Mouse (Mus musculus): Measurements from ENCODE around the gene Cd200r1. TPM values are rescaled to one million over a fixed set of nuclear protein-coding genes. Genes with fewer than 3 reads are reported as not detected.

Cd200r1 gene
- total and polyA plus RNA-seq, 3 experiments = 1.4 to 1.6 TPM; not detected in 1

GRCm38 (mm10) chr16:44779494-44779893, 14.0 kb downstream of the Cd200r1 start:
- Histone ChIP-seq H3K9ac (ENCODE audit: control insufficient read depth, low read depth, low read length, poor library complexity, severe bottlenecking) (peak overlapping the region; percentile 63), H3K4me1 (ENCODE audit: control insufficient read depth in 1 of 2, insufficient read depth in 2 of 2, low read length in 2 of 2) (peaks cover 0 to 3% of the 10 kb centered on the region in 2 experiments; a peak in 1 of 4 replicates), H3K79me2 (ENCODE audit: control insufficient read depth, insufficient read depth, low read length, poor library complexity) (no peaks in the 10 kb centered on the region), H3K27ac (ENCODE audit: control insufficient read depth, low read depth, low read length) (peak overlapping the region; percentile 85), H3K27me3 (ENCODE audit: control insufficient read depth in 1 of 2, insufficient read depth in 2 of 2, low read length in 2 of 2) (no peaks in the 10 kb centered on the region), H3K4me3 (ENCODE audit: control insufficient read depth in 1 of 2, insufficient read depth in 1 of 2, low read depth in 2 of 2, low read length in 2 of 2) (peak overlapping the region; percentile 47 to 52; a peak in 3 of 4 replicates), H3K9me3 (replicated peaks; ENCODE audit: insufficient read depth, low read length) (no peaks in the 10 kb centered on the region), H3K36me3 (ENCODE audit: control insufficient read depth in 1 of 2, insufficient read depth in 2 of 2, low read length in 2 of 2) (peaks cover 0 to 18% of the 10 kb centered on the region in 2 experiments; a peak in 2 of 4 replicates)
- DNase-seq (ENCODE audit: low read depth, low spot score) = peak; percentile 36
- no peak for TF ChIP-seq KAT2A (conservative IDR thresholded peaks at IDR 0.05; ENCODE audit: low read depth, low read length)

- TF ChIP-seq E2F4 (IDR thresholded peaks at IDR 0.05; ENCODE audit: borderline replicate concordance, low read depth, low read length) (no peak), CTCF (IDR thresholded peaks at IDR 0.05 in 2 of 3, conservative IDR thresholded peaks at IDR 0.05 in 1 of 3; ENCODE audit: control insufficient read depth in 1 of 3, insufficient read depth in 1 of 3, low read depth in 2 of 3, low read length in 3 of 3, poor library complexity in 1 of 3, severe bottlenecking in 1 of 3) (peak in 1 of 3 experiments; percentile 36; a peak in 2 of 6 replicates), RAD21 (IDR thresholded peaks at IDR 0.05; ENCODE audit: low read depth, low read length) (peak; percentile 17), TBP (IDR thresholded peaks at IDR 0.05; ENCODE audit: low read depth, low read length) (no peak), SIN3A (IDR thresholded peaks at IDR 0.05; ENCODE audit: low read length) (no peak), POLR2AphosphoS2 (IDR thresholded peaks at IDR 0.05; ENCODE audit: low read length) (no peak), SMC3 (IDR thresholded peaks at IDR 0.05; ENCODE audit: low read depth, low read length) (peak; percentile 44), ZKSCAN1 (IDR thresholded peaks at IDR 0.05; ENCODE audit: low read depth, low read length) (no peak), CHD1 (IDR thresholded peaks at IDR 0.05; ENCODE audit: low read depth, low read length) (no peak), ZC3H11A (IDR thresholded peaks at IDR 0.05; ENCODE audit: low read depth, low read length) (no peak), ZNF384 (IDR thresholded peaks at IDR 0.05; ENCODE audit: low read depth, low read length) (peak; percentile 54), MXI1 (IDR thresholded peaks at IDR 0.05; ENCODE audit: low read depth, low read length) (no peak), MYB (IDR thresholded peaks at IDR 0.05; ENCODE audit: low read depth, low read length) (no peak)
These were observed 15.2 kb downstream of the Cd200r1 start for GRCm38 (mm10) chr16:44780751-44781150.

GRCm38 (mm10) chr16:44786934-44787333, 21.4 kb downstream of the Cd200r1 start:
- no peaks in the 10 kb centered on the region for H3K4me1 ChIP-seq (ENCODE audit: control insufficient read depth in 1 of 2, insufficient read depth in 2 of 2, low read length in 2 of 2)
- H3K79me2 ChIP-seq (ENCODE audit: control insufficient read depth, insufficient read depth, low read length, poor library complexity) = no peaks in the 10 kb centered on the region
- no peak overlapping the region for H3K9ac ChIP-seq (ENCODE audit: control insufficient read depth, low read depth, low read length, poor library complexity, severe bottlenecking)
- H3K27ac ChIP-seq (ENCODE audit: control insufficient read depth, low read depth, low read length) = no peak overlapping the region
- no peaks in the 10 kb centered on the region for H3K27me3 ChIP-seq (ENCODE audit: control insufficient read depth in 1 of 2, insufficient read depth in 2 of 2, low read length in 2 of 2)
- H3K36me3 ChIP-seq (ENCODE audit: control insufficient read depth in 1 of 2, insufficient read depth in 2 of 2, low read length in 2 of 2) = no peaks in the 10 kb centered on the region
- DNase-seq (ENCODE audit: low read depth, low spot score) = no peak
- no peaks in the 10 kb centered on the region for H3K9me3 ChIP-seq (replicated peaks; ENCODE audit: insufficient read depth, low read length)
- no peak for TF ChIP-seq POLR2AphosphoS2 (IDR thresholded peaks at IDR 0.05; ENCODE audit: low read length)
- TF ChIP-seq ETS1 (IDR thresholded peaks at IDR 0.05; ENCODE audit: low read depth, low read length) = no peak
- no peak for TF ChIP-seq E2F4 (IDR thresholded peaks at IDR 0.05; ENCODE audit: borderline replicate concordance, low read depth, low read length)
- no peak for TF ChIP-seq GABPA (IDR thresholded peaks at IDR 0.05; ENCODE audit: low read depth, low read length)
- TF ChIP-seq RCOR1 (IDR thresholded peaks at IDR 0.05; ENCODE audit: low read depth, low read length) = no peak
- no peak for TF ChIP-seq SIN3A (IDR thresholded peaks at IDR 0.05; ENCODE audit: low read length)
- TF ChIP-seq EP300 (IDR thresholded peaks at IDR 0.05; ENCODE audit: low read depth in 1 of 2, low read length in 2 of 2) = no peak
- no peak for TF ChIP-seq HCFC1 (IDR thresholded peaks at IDR 0.05; ENCODE audit: low read depth, low read length)
- no peak for TF ChIP-seq MAX (IDR thresholded peaks at IDR 0.05; ENCODE audit: low read length)
- no peak for TF ChIP-seq TCF12 (IDR thresholded peaks at IDR 0.05; ENCODE audit: low read depth, low read length)
- no peak for TF ChIP-seq MYC (IDR thresholded peaks at IDR 0.05; ENCODE audit: low read depth, low read length)
- no peak for TF ChIP-seq CTCF (IDR thresholded peaks at IDR 0.05 in 2 of 3, conservative IDR thresholded peaks at IDR 0.05 in 1 of 3; ENCODE audit: control insufficient read depth in 1 of 3, insufficient read depth in 1 of 3, low read depth in 2 of 3, low read length in 3 of 3, poor library complexity in 1 of 3, severe bottlenecking in 1 of 3)
- TF ChIP-seq JUND (IDR thresholded peaks at IDR 0.05; ENCODE audit: low read depth, low read length) = no peak
- TF ChIP-seq USF2 (IDR thresholded peaks at IDR 0.05; ENCODE audit: borderline replicate concordance in 1 of 2, insufficient read depth in 1 of 2, low read depth in 1 of 2, low read length in 2 of 2) = no peak
- no peak for TF ChIP-seq TAL1 (IDR thresholded peaks at IDR 0.05; ENCODE audit: low read length)
- TF ChIP-seq MYB (IDR thresholded peaks at IDR 0.05; ENCODE audit: low read depth, low read length) = no peak
- no peak for TF ChIP-seq RAD21 (IDR thresholded peaks at IDR 0.05; ENCODE audit: low read depth, low read length)
- no peak overlapping the region for H3K4me3 ChIP-seq (ENCODE audit: control insufficient read depth in 1 of 2, insufficient read depth in 1 of 2, low read depth in 2 of 2, low read length in 2 of 2)

More at GRCm38 (mm10) chr16:44780751-44781150, 15.2 kb downstream of the Cd200r1 start:
- H3K36me3 ChIP-seq (ENCODE audit: control insufficient read depth in 1 of 2, insufficient read depth in 2 of 2, low read length in 2 of 2) = peaks cover 0 to 13% of the 10 kb centered on the region in 2 experiments; a peak in 2 of 4 replicates
- H3K4me1 ChIP-seq (ENCODE audit: control insufficient read depth in 1 of 2, insufficient read depth in 2 of 2, low read length in 2 of 2) = peaks cover 0 to 3% of the 10 kb centered on the region in 2 experiments; a peak in 1 of 4 replicates
- DNase-seq (ENCODE audit: low read depth, low spot score) = peak; percentile 35
- H3K9me3 ChIP-seq (replicated peaks; ENCODE audit: insufficient read depth, low read length) = no peaks in the 10 kb centered on the region
- no peak overlapping the region for H3K4me3 ChIP-seq (ENCODE audit: control insufficient read depth in 1 of 2, insufficient read depth in 1 of 2, low read depth in 2 of 2, low read length in 2 of 2)
- no peaks in the 10 kb centered on the region for H3K79me2 ChIP-seq (ENCODE audit: control insufficient read depth, insufficient read depth, low read length, poor library complexity)
- H3K9ac ChIP-seq (ENCODE audit: control insufficient read depth, low read depth, low read length, poor library complexity, severe bottlenecking) = no peak overlapping the region
- no peaks in the 10 kb centered on the region for H3K27me3 ChIP-seq (ENCODE audit: control insufficient read depth in 1 of 2, insufficient read depth in 2 of 2, low read length in 2 of 2)
- no peak overlapping the region for H3K27ac ChIP-seq (ENCODE audit: control insufficient read depth, low read depth, low read length)
